Mouse (Mus musculus) liver, adult 2 months (tissue): ENCODE measurements at regions not wholly inside any gene's neighbourhood (a gene's known extent, or its start where the extent isn't known, plus 50 kb on each side); places are given as distances from the start of the nearest gene placed in this dataset.

Source experiments
- DNase-seq: peaks from one replicate; pipeline ENCODE4 v3.0.0-alpha.2; 2011; ENCODE audit warnings: low read depth, low spot score; ENCODE audit errors: extremely low read depth
- H3K27ac ChIP-seq: fragments of 200-500 bp; replicated peaks from 2 replicates; pipeline ENCODE4 v1.5.1; 2012; ENCODE audit warnings: low read depth, mild to moderate bottlenecking, control low read depth, inconsistent platforms, low read length; ENCODE audit not compliant: insufficient read depth
- H3K27me3 ChIP-seq: fragments of 200-500 bp; 2 replicates; pipeline ENCODE4 v1.6.1; 2012; ENCODE audit warnings: mild to moderate bottlenecking, moderate library complexity, low read length, inconsistent platforms; ENCODE audit not compliant: control insufficient read depth, insufficient read depth
- H3K36me3 ChIP-seq: fragments of 200-500 bp; 2 replicates; pipeline ENCODE4 v1.6.1; 2012; ENCODE audit warnings: low read length, inconsistent platforms; ENCODE audit not compliant: control insufficient read depth, insufficient read depth
- H3K4me1 ChIP-seq: fragments of 200-500 bp; 2 replicates; pipeline ENCODE4 v1.6.1; 2011; ENCODE audit warnings: low read length; ENCODE audit not compliant: control insufficient read depth, insufficient read depth
- H3K4me3 ChIP-seq: fragments of 200-500 bp; 2 replicates; pipeline ENCODE4 v1.5.1; 2011; ENCODE audit warnings: low read depth, mild to moderate bottlenecking, control low read depth, low read length, moderate library complexity; ENCODE audit not compliant: insufficient read depth
- H3K79me2 ChIP-seq: fragments of 200-500 bp; 2 replicates; pipeline ENCODE4 v1.6.1; 2012; ENCODE audit warnings: inconsistent platforms, mild to moderate bottlenecking, low read length, moderate library complexity; ENCODE audit not compliant: control insufficient read depth, insufficient read depth
- H3K9ac ChIP-seq: fragments of 200-500 bp; 2 replicates; pipeline ENCODE4 v1.6.1; 2012; ENCODE audit warnings: low read depth, mild to moderate bottlenecking, control low read depth, inconsistent platforms, low read length
- CTCF ChIP-seq: fragments of 200-500 bp; IDR thresholded peaks from 2 replicates; pipeline ENCODE4 v1.5.1; 2011; ENCODE audit warnings: low read depth, low read length, control low read depth
- POLR2A ChIP-seq: fragments of 200-500 bp; IDR thresholded peaks from 2 replicates; pipeline ENCODE4 v1.6.1; 2011; ENCODE audit warnings: low read length, control low read depth; ENCODE audit not compliant: insufficient read depth; ENCODE audit errors: extremely low read depth
- WGBS: fragments of 180-500 bp; shearing (Covaris S2); methylation state at CpG from one replicate; pipeline ENCODE4 v1.1.7; 2018; 5-methylcytosine and 5-hydroxymethylcytosine counted together

DNA sequence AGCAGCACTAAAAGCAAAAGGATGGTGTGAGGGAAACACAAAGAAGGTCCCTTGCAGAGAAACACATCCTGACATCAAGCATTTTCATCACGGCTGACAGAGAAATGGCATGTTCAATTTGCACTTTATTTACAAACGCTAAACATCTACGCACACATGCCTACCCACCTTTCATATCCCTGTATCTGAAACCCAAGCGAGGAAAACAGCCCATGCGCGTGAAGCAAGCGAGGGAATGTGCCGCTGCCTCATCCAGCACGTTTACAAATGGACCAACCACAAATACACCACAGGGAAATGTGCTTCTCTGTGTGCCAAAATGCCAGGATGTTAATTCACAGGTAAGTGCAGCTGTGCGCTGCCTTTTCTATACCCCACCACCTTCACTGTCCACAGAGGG, 399.7 kb upstream of the Pou3f3 start:
- no peak overlapping the region for H3K4me3 ChIP-seq
- WGBS = 83% methylated on average over 10 of the region's 10 CpGs
- H3K36me3 ChIP-seq = no peaks in the 10 kb centered on the region
- H3K4me1 ChIP-seq = no peaks in the 10 kb centered on the region
- H3K27me3 ChIP-seq = no peaks in the 10 kb centered on the region
- H3K79me2 ChIP-seq = no peaks in the 10 kb centered on the region
- H3K9ac ChIP-seq = no peak overlapping the region
- TF ChIP-seq CTCF (no peak), POLR2A (no peak)
- no peak for DNase-seq
- H3K27ac ChIP-seq = no peak overlapping the region

- Histone ChIP-seq H3K9ac (no peak overlapping the region), H3K27ac (no peak overlapping the region), H3K4me1 (no peaks in the 10 kb centered on the region), H3K79me2 (no peaks in the 10 kb centered on the region), H3K27me3 (no peaks in the 10 kb centered on the region), H3K36me3 (no peaks in the 10 kb centered on the region), H3K4me3 (no peak overlapping the region)
- no peak for DNase-seq
- TF ChIP-seq POLR2A (no peak), CTCF (no peak)
- whole genome bisulfite sequencing = 89% methylated on average over 1 of the region's 1 CpGs
Observed at GRCm38 (mm10) chr1:42309251-42309650, 386.3 kb upstream of the Pou3f3 start.

DNA sequence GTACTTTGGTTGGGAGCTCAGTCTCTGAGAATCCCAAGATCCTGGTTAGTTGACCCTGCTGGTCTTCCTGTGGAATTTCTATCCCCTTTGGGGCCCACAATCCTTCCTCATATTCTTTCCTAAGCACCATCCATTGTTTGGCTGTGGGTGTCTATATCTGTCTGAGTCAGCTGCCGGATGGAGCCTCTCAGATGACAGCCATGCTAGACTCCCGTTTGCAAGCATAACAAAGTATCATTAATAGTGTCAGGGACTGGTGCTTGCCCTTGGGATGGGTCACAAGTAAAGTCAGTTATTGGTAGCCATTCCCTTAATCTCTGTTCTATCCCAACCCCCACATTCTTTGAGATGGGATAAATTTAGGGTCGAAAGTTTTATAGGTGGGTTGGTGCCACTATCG, 382.1 kb upstream of the Pou3f3 start:
- TF ChIP-seq POLR2A (no peak), CTCF (no peak)
- H3K9ac ChIP-seq = no peak overlapping the region
- WGBS = 87% methylated on average over 4 of the region's 4 CpGs

DNA sequence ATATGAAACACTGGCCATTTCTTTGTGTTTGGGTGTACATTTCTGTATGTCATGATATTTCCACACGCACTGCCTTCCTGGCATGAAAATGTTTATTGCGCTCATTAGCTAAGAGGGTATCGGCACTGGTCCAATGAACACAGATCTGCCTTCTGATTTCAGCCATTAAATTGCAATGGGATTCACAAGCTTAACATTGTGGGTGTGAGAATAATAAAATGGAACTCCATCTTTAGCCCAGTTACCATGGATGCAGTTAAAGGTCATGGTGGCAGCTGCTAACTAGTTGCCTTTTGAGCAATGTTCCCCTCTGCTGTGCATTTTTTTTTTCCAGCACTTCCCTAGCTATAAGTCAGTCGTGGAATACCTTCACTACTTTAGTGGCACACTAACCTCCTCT, 343.7 kb upstream of the Pou3f3 start:
- Histone ChIP-seq H3K9ac (no peak overlapping the region), H3K79me2 (no peaks in the 10 kb centered on the region), H3K27me3 (no peaks in the 10 kb centered on the region), H3K4me1 (no peaks in the 10 kb centered on the region), H3K27ac (no peak overlapping the region), H3K36me3 (no peaks in the 10 kb centered on the region), H3K4me3 (no peak overlapping the region)
- no peak for DNase-seq
- TF ChIP-seq POLR2A (no peak), CTCF (no peak)
- 86% methylated on average over 4 of the region's 4 CpGs for WGBS

More for the DNA sequence above, 382.1 kb upstream of the Pou3f3 start:
- DNase-seq = no peak
- Histone ChIP-seq H3K36me3 (no peaks in the 10 kb centered on the region), H3K4me3 (no peak overlapping the region), H3K27me3 (no peaks in the 10 kb centered on the region), H3K4me1 (no peaks in the 10 kb centered on the region), H3K79me2 (no peaks in the 10 kb centered on the region), H3K27ac (no peak overlapping the region)

DNA sequence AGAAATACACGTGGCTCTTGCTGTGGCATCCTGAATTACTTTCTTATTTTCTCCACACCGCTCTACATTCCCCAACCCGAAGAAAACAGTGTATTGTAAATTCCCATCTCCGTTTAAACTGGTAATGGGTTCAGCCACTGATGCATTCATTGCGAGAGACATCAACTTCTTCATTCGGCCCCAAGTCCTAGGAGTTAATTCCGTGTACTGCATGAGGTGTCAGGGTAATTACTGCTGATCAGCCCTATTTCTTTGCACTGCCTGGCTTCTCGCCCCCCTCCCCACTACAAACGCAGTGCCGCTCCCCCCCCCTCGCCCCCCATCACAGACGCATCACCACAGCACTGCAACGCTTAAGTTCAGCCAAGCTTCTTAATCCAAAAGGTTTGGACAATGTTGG, 343.2 kb upstream of the Pou3f3 start:
- no peak for TF ChIP-seq CTCF
- TF ChIP-seq POLR2A = no peak
- 82% methylated on average over 13 of the region's 13 CpGs for WGBS
- H3K79me2 ChIP-seq = no peaks in the 10 kb centered on the region

GRCm38 (mm10) chr1:42353096-42353495, 342.5 kb upstream of the Pou3f3 start:
- no peak for DNase-seq
- 87% methylated on average over 8 of the region's 8 CpGs for WGBS

More for the DNA sequence above, 343.2 kb upstream of the Pou3f3 start:
- no peaks in the 10 kb centered on the region for H3K4me1 ChIP-seq
- H3K27me3 ChIP-seq = no peaks in the 10 kb centered on the region
- no peak overlapping the region for H3K4me3 ChIP-seq
- no peak overlapping the region for H3K27ac ChIP-seq
- H3K9ac ChIP-seq = no peak overlapping the region
- DNase-seq = no peak
- no peaks in the 10 kb centered on the region for H3K36me3 ChIP-seq

More at GRCm38 (mm10) chr1:42353096-42353495, 342.5 kb upstream of the Pou3f3 start:
- H3K4me1 ChIP-seq = no peaks in the 10 kb centered on the region
- no peak overlapping the region for H3K9ac ChIP-seq
- no peak overlapping the region for H3K27ac ChIP-seq
- TF ChIP-seq POLR2A = no peak
- TF ChIP-seq CTCF = no peak
- no peaks in the 10 kb centered on the region for H3K79me2 ChIP-seq
- no peak overlapping the region for H3K4me3 ChIP-seq
- H3K27me3 ChIP-seq = no peaks in the 10 kb centered on the region
- no peaks in the 10 kb centered on the region for H3K36me3 ChIP-seq
